Mouse (Mus musculus) testis, adult 2 months (tissue): ENCODE results near the gene Zfp366. TPM values are rescaled to one million over a fixed set of nuclear protein-coding genes. Genes with fewer than 3 reads are reported as not detected.

Experiments used
- H3K27ac ChIP-seq: fragments of 200-500 bp; 2 replicates; pipeline ENCODE4 v1.5.1; 2012; ENCODE audit warnings: low read depth, low read length; ENCODE audit not compliant: control insufficient read depth, insufficient read depth
- H3K27me3 ChIP-seq: fragments of 200-500 bp; 2 replicates; pipeline ENCODE4 v1.6.1; 2012; ENCODE audit warnings: mild to moderate bottlenecking, low read length, moderate library complexity; ENCODE audit not compliant: control insufficient read depth, insufficient read depth
- H3K36me3 ChIP-seq: fragments of 200-500 bp; 2 replicates; pipeline ENCODE4 v1.6.1; 2012; ENCODE audit warnings: mild to moderate bottlenecking, low read length; ENCODE audit not compliant: control insufficient read depth, insufficient read depth
- H3K4me1 ChIP-seq: fragments of 200-500 bp; 2 replicates; pipeline ENCODE4 v1.6.1; 2012; ENCODE audit warnings: low read length; ENCODE audit not compliant: control insufficient read depth, insufficient read depth
- H3K4me3 ChIP-seq: fragments of 200-500 bp; 2 replicates; pipeline ENCODE4 v1.5.1; 2012; ENCODE audit warnings: low read depth, mild to moderate bottlenecking, low read length, moderate library complexity, mixed read lengths; ENCODE audit not compliant: control insufficient read depth
- CTCF ChIP-seq: fragments of 200-500 bp; IDR thresholded peaks from 2 replicates; pipeline ENCODE4 v1.5.1; 2012; ENCODE audit warnings: low read depth, mild to moderate bottlenecking, inconsistent platforms, low read length, moderate library complexity; ENCODE audit not compliant: control insufficient read depth, insufficient read depth, insufficient replicate concordance
- POLR2A ChIP-seq: fragments of 200-500 bp; IDR thresholded peaks from 2 replicates; pipeline ENCODE4 v1.6.1; 2012; ENCODE audit warnings: low read depth, mild to moderate bottlenecking, inconsistent platforms, low read length, moderate library complexity; ENCODE audit not compliant: control insufficient read depth
- polyA plus RNA-seq: library from polyadenylated mRNA; depleted of rRNA; stranded (reverse); fragments of >200 nt; gene quantifications from 2 replicates; pipeline ENCODE4 v1.2.3, GENCODE M21; 2012

Gene Zfp366
- polyA plus RNA-seq, 1 experiment: 0.25 TPM

DNA sequence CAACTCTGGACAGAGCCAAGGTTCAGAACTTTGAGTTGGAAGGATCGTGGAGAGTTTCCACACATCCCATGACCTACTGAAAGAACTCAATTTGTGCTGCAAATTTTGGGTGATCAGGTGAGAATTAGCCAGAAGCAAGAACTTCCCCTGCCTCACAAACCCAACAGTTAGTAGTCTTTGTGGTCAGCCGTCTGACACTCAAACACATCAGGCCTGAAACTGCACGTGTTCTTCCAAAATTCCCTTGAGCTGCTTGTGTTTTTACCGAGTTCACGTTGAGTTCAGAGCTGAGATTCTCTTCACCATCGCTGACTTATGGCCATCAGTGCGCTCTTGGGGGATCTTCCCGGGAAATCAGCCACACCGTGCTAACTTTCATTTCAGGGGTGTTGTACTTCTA is 22.6 kb downstream of the Zfp366 start:
- Histone ChIP-seq H3K27ac (no peak overlapping the region), H3K27me3 (no peaks in the 10 kb centered on the region), H3K4me1 (no peaks in the 10 kb centered on the region), H3K4me3 (no peak overlapping the region), H3K36me3 (no peaks in the 10 kb centered on the region)
- TF ChIP-seq CTCF: no peak
- TF ChIP-seq POLR2A: no peak

GRCm38 (mm10) chr13:99209859-99210258 is 25.2 kb downstream of the Zfp366 start:
- TF ChIP-seq POLR2A: no peak
- TF ChIP-seq CTCF: no peak
- no peak overlapping the region for H3K27ac ChIP-seq
- no peaks in the 10 kb centered on the region for H3K36me3 ChIP-seq
- H3K4me1 ChIP-seq: no peaks in the 10 kb centered on the region
- H3K4me3 ChIP-seq: no peak overlapping the region
- H3K27me3 ChIP-seq: no peaks in the 10 kb centered on the region

DNA sequence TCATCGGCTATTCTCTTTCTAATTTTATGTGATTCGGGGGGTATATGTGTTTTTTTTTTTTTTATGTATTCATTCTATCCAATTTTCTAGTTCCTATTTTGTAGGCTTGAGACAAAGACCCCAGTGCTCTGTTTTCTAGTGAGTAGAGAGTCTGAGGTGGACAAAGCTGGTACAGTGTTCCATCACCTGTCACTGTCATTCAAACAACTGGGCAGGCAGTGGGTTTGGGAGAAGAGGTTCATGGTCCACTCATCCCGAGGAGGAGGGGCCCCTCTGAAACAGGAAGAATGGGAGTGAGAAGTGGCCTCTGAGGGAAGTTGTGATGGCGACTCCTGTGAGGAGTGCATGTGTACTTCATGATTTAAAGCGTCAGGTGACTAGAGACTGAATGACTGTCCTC is 26.2 kb downstream of the Zfp366 start:
- Histone ChIP-seq H3K36me3 (no peaks in the 10 kb centered on the region), H3K4me1 (no peaks in the 10 kb centered on the region), H3K4me3 (no peak overlapping the region), H3K27me3 (no peaks in the 10 kb centered on the region), H3K27ac (no peak overlapping the region)
- TF ChIP-seq CTCF (no peak), POLR2A (no peak)

DNA sequence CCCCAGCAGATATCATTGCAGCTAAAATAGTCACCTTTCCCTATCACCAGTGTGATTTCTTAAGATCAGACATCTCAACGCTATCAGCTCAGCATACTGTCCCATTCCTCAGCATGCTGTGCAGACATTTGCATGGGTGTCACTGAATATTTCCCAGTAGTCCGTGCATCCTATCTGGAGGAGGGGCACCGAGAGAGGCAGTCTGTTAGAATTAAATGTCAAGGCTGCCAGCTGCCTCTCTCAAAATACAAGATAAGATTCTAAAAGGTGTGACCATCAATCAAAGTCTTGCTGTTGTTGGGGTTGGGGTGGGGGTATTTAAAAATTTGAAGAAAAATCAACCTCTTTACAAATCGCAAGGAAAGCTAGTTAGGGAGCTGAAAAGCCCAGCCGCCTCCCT is 28.4 kb downstream of the Zfp366 start:
- TF ChIP-seq CTCF: no peak
- no peak for TF ChIP-seq POLR2A
- H3K27me3 ChIP-seq: no peaks in the 10 kb centered on the region
- H3K4me3 ChIP-seq: no peak overlapping the region
- H3K27ac ChIP-seq: no peak overlapping the region
- no peaks in the 10 kb centered on the region for H3K36me3 ChIP-seq
- H3K4me1 ChIP-seq: no peaks in the 10 kb centered on the region

GRCm38 (mm10) chr13:99216005-99216404 is 31.4 kb downstream of the Zfp366 start:
- no peak for TF ChIP-seq CTCF
- TF ChIP-seq POLR2A: no peak
- Histone ChIP-seq H3K36me3 (no peaks in the 10 kb centered on the region), H3K4me3 (no peak overlapping the region), H3K4me1 (no peaks in the 10 kb centered on the region), H3K27me3 (no peaks in the 10 kb centered on the region), H3K27ac (no peak overlapping the region)

DNA sequence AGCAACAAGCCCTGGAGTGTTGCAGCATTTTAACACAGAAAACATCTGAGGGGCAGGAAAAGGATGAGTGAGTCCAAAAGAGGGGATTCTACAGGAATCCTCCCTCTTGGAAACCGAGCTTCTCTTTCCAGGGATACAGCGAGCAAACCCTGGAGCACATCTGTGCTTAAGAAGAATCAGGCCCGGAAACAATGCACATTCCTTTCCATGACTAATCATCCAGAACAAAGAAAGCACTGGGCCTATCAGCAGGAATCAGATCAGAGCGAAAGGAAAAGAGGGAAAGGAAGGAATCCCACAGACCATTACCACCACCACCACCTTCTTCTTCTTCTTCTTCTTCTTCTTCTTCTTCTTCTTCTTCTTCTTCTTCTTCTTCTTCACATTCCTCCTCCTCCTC is 33.4 kb downstream of the Zfp366 start:
- H3K4me3 ChIP-seq: no peak overlapping the region
- TF ChIP-seq POLR2A (no peak), CTCF (no peak)
- no peak overlapping the region for H3K27ac ChIP-seq
- no peaks in the 10 kb centered on the region for H3K27me3 ChIP-seq
- no peaks in the 10 kb centered on the region for H3K4me1 ChIP-seq
- H3K36me3 ChIP-seq: no peaks in the 10 kb centered on the region

DNA sequence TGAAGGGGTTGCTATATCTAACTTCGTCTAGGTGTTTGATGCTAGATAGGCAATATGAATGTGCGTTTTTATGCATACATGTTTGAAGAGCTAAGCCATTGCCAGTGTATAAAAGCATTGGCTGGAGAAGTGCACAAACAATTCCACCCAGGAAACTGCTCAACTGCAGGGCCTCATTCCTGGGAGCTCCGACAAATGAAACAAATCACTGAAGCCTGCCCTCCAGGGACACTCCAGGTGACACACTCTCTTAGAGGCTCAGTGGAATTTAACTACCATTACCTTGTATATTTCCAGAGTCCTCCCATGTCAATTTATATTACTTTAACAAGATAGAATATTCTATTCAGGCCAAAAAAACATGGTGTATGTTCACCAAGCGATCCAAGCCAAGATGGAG is 35.0 kb downstream of the Zfp366 start:
- H3K4me3 ChIP-seq: no peak overlapping the region
- H3K27ac ChIP-seq: no peak overlapping the region
- H3K27me3 ChIP-seq: no peaks in the 10 kb centered on the region
- no peak for TF ChIP-seq POLR2A
- H3K4me1 ChIP-seq: no peaks in the 10 kb centered on the region
- no peaks in the 10 kb centered on the region for H3K36me3 ChIP-seq

- no peaks in the 10 kb centered on the region for H3K27me3 ChIP-seq
- TF ChIP-seq CTCF (no peak), POLR2A (no peak)
- no peaks in the 10 kb centered on the region for H3K36me3 ChIP-seq
- no peak overlapping the region for H3K27ac ChIP-seq
- H3K4me3 ChIP-seq: no peak overlapping the region
- peaks cover 2% of the 10 kb centered on the region; the same call in 1 of the 2 replicates for H3K4me1 ChIP-seq
Observed at GRCm38 (mm10) chr13:99221996-99222395, 37.4 kb downstream of the Zfp366 start.
